Mouse (Mus musculus): ENCODE data around the gene Idua.
A peak's percentile ranks its signal among the peaks of the same experiment; 100 is the strongest.

Gene Idua

GRCm38 (mm10) chr5:108679909-108680308 is 19.8 kb downstream of the Idua start:
- no peak for DNase-seq (ENCODE audit: low read depth in 2 of 2, low spot score in 2 of 2)

- DNase-seq (ENCODE audit: low read depth in 2 of 2, low spot score in 2 of 2) = no peak
Observed at GRCm38 (mm10) chr5:108680871-108681270, 20.7 kb downstream of the Idua start.

- DNase-seq (ENCODE audit: low read depth in 2 of 2, low spot score in 2 of 2) = no peak
Observed at GRCm38 (mm10) chr5:108689091-108689490, 29.0 kb downstream of the Idua start.

GRCm38 (mm10) chr5:108691152-108691551 is 31.0 kb downstream of the Idua start:
- no peak for DNase-seq (ENCODE audit: low read depth in 2 of 2, low spot score in 2 of 2)

GRCm38 (mm10) chr5:108692271-108692670 is 32.1 kb downstream of the Idua start, which contains the start of gene Fgfrl1:
Gene Fgfrl1 (plus strand): TSS chr5:108692382.
- DNase-seq (ENCODE audit: low read depth in 2 of 2, low spot score in 2 of 2) = peak; percentile 56 to 70

GRCm38 (mm10) chr5:108693872-108694288 is 33.7 kb downstream of the Idua start:
- DNase-seq (ENCODE audit: low read depth in 2 of 2, low spot score in 2 of 2) = peak; percentile 70 to 77

- peak in 1 of 2 experiments; percentile 31 for DNase-seq (ENCODE audit: low read depth in 2 of 2, low spot score in 2 of 2)
Observed at GRCm38 (mm10) chr5:108694352-108695261, 34.5 kb downstream of the Idua start.

GRCm38 (mm10) chr5:108695861-108696260 is 35.7 kb downstream of the Idua start:
- no peak for DNase-seq (ENCODE audit: low read depth in 2 of 2, low spot score in 2 of 2)

GRCm38 (mm10) chr5:108696542-108696941 is 36.4 kb downstream of the Idua start:
- no peak for DNase-seq (ENCODE audit: low read depth in 2 of 2, low spot score in 2 of 2)

- DNase-seq (ENCODE audit: low read depth in 2 of 2, low spot score in 2 of 2) = no peak
Observed at GRCm38 (mm10) chr5:108697341-108697753, 37.2 kb downstream of the Idua start.

GRCm38 (mm10) chr5:108700346-108700745 is 40.2 kb downstream of the Idua start:
- no peak for DNase-seq (ENCODE audit: low read depth in 2 of 2, low spot score in 2 of 2)

- no peak for DNase-seq (ENCODE audit: low read depth in 2 of 2, low spot score in 2 of 2)
Observed at GRCm38 (mm10) chr5:108701341-108702021, 41.4 kb downstream of the Idua start.

GRCm38 (mm10) chr5:108703754-108704626 is 43.9 kb downstream of the Idua start:
- no peak for DNase-seq (ENCODE audit: low read depth in 2 of 2, low spot score in 2 of 2)

- DNase-seq (ENCODE audit: low read depth in 2 of 2, low spot score in 2 of 2) = no peak
Observed at GRCm38 (mm10) chr5:108707758-108708157, 47.6 kb downstream of the Idua start.

GRCm38 (mm10) chr5:108708419-108708818 is 48.3 kb downstream of the Idua start:
- DNase-seq (ENCODE audit: low read depth in 2 of 2, low spot score in 2 of 2) = no peak

GRCm38 (mm10) chr5:108708981-108709731 is 49.0 kb downstream of the Idua start:
- no peak for DNase-seq (ENCODE audit: low read depth in 2 of 2, low spot score in 2 of 2)

GRCm38 (mm10) chr5:108711968-108712367 is 51.8 kb downstream of the Idua start:
- DNase-seq (ENCODE audit: low read depth in 2 of 2, low spot score in 2 of 2) = no peak

GRCm38 (mm10) chr5:108713096-108713495 is 53.0 kb downstream of the Idua start:
- DNase-seq (ENCODE audit: low read depth in 2 of 2, low spot score in 2 of 2) = no peak

- DNase-seq (ENCODE audit: low read depth in 2 of 2, low spot score in 2 of 2) = no peak
Observed at GRCm38 (mm10) chr5:108713691-108714090, 53.6 kb downstream of the Idua start.

- no peak for DNase-seq (ENCODE audit: low read depth in 2 of 2, low spot score in 2 of 2)
Observed at GRCm38 (mm10) chr5:108714149-108714548, 54.0 kb downstream of the Idua start.

All from CD8-positive naive resting alpha-beta T cell, adult 2 months (primary cell).